Comparison of ENCODE assay signal across 8 mouse cellular contexts in genomic region chr12:108179246-108179320, GRCm38 (mm10). TPM values are rescaled to one million over a fixed set of nuclear protein-coding genes. Genes with fewer than 3 reads are reported as not detected.
DNase-seq lines count a peak whose midpoint lies in the region; ATAC-seq lines count a peak whose summit lies in the region.

Gene Setd3, minus strand, starts transcription at chr12:108179314.

- intact Hi-C loops in left cerebral cortex, postnatal 4 days (cut with DNase I): no loop called here

- no peak for DNase-seq in lung, postnatal 36 days
- no peak for DNase-seq in embryonic facial prominence, embryonic 14.5 days (ENCODE audit: low spot score)
- DNase-seq in left cerebral cortex, postnatal 4 days: no peak
- no peak for DNase-seq in cerebellum, adult 11 months
- DNase-seq in right cerebral cortex, postnatal 14 days: no peak

- peaks cover 25% of the 10 kb centered on the region for H3K4me1 ChIP-seq in lung, embryonic 16.5 days (replicated peaks; ENCODE audit: control insufficient read depth, insufficient read depth, low read length)
- peaks cover 23% of the 10 kb centered on the region for H3K4me1 ChIP-seq in embryonic facial prominence, embryonic 14.5 days (ENCODE audit: control insufficient read depth, insufficient read depth, low read length)
- peaks cover 23% of the 10 kb centered on the region for H3K4me1 ChIP-seq in heart, embryonic 16.5 days (ENCODE audit: control insufficient read depth, insufficient read depth, low read length)
- H3K4me1 ChIP-seq in neural tube, embryonic 14.5 days (ENCODE audit: control insufficient read depth, insufficient read depth, low read length): peaks cover 17% of the 10 kb centered on the region

- no peaks in the 10 kb centered on the region for H3K9me3 ChIP-seq in lung, embryonic 16.5 days (ENCODE audit: control insufficient read depth, low read length)
- H3K9me3 ChIP-seq in embryonic facial prominence, embryonic 14.5 days (ENCODE audit: control insufficient read depth, low read length): no peaks in the 10 kb centered on the region
- no peaks in the 10 kb centered on the region for H3K9me3 ChIP-seq in heart, embryonic 16.5 days (replicated peaks; ENCODE audit: control insufficient read depth, low read length)
- no peaks in the 10 kb centered on the region for H3K9me3 ChIP-seq in neural tube, embryonic 14.5 days (ENCODE audit: control insufficient read depth, low read length)

- peak within 1 kb of the TSS; percentile 99 for H3K4me3 ChIP-seq in lung, embryonic 16.5 days (ENCODE audit: low read length)
- peak within 1 kb of the TSS; percentile 88 for H3K4me3 ChIP-seq in embryonic facial prominence, embryonic 14.5 days (ENCODE audit: low read depth, low read length)
- peak within 1 kb of the TSS; percentile 98 for H3K4me3 ChIP-seq in heart, embryonic 16.5 days (ENCODE audit: low read length)
- H3K4me3 ChIP-seq in neural tube, embryonic 14.5 days (ENCODE audit: low read depth, low read length): peak within 1 kb of the TSS; percentile 97

- peak within 1 kb of the TSS; percentile 95 for H3K27ac ChIP-seq in lung, embryonic 16.5 days (ENCODE audit: low read length)
- peak within 1 kb of the TSS; percentile 87 for H3K27ac ChIP-seq in embryonic facial prominence, embryonic 14.5 days (replicated peaks; ENCODE audit: low read depth, low read length)
- H3K27ac ChIP-seq in heart, embryonic 16.5 days (ENCODE audit: low read length): peak within 1 kb of the TSS; percentile 95
- H3K27ac ChIP-seq in neural tube, embryonic 14.5 days (ENCODE audit: low read depth, low read length): peak within 1 kb of the TSS; percentile 81

- no peak for ATAC-seq in lung, embryonic 16.5 days (ENCODE audit: low read depth)
- no peak for ATAC-seq in embryonic facial prominence, embryonic 14.5 days (ENCODE audit: low read depth)
- no peak for ATAC-seq in heart, embryonic 16.5 days (replicated peaks; ENCODE audit: extremely low read depth, insufficient read depth, low FRiP score)
- ATAC-seq in neural tube, embryonic 14.5 days (ENCODE audit: low read depth): no peak

- no peaks in the 10 kb centered on the region; the same call in 1 of the 2 replicates for H3K36me3 ChIP-seq in lung, embryonic 16.5 days (ENCODE audit: control insufficient read depth, insufficient read depth, low read length)
- H3K36me3 ChIP-seq in embryonic facial prominence, embryonic 14.5 days (ENCODE audit: control insufficient read depth, insufficient read depth, low read length): peaks cover 22% of the 10 kb centered on the region; the same call in 1 of the 2 replicates
- H3K36me3 ChIP-seq in heart, embryonic 16.5 days (ENCODE audit: control insufficient read depth, insufficient read depth): peaks cover 7% of the 10 kb centered on the region; the same call in 1 of the 2 replicates
- peaks cover 6% of the 10 kb centered on the region; the same call in 1 of the 2 replicates for H3K36me3 ChIP-seq in neural tube, embryonic 14.5 days (ENCODE audit: control insufficient read depth, insufficient read depth, low read length)

- no peaks in the 10 kb centered on the region for H3K27me3 ChIP-seq in lung, embryonic 16.5 days (ENCODE audit: control insufficient read depth, insufficient read depth, low read depth, low read length)
- H3K27me3 ChIP-seq in embryonic facial prominence, embryonic 14.5 days (replicated peaks; ENCODE audit: control insufficient read depth, insufficient read depth, low read length): no peaks in the 10 kb centered on the region
- H3K27me3 ChIP-seq in heart, embryonic 16.5 days (ENCODE audit: control insufficient read depth, insufficient read depth, low read length): no peaks in the 10 kb centered on the region
- H3K27me3 ChIP-seq in neural tube, embryonic 14.5 days (ENCODE audit: control insufficient read depth, insufficient read depth, low read length): 0 out of 2 replicates have a peak, but pooled peaks cover 3% of the 10 kb centered on the region

- WGBS in lung, embryonic 16.5 days: 0% methylated on average over 7 of the region's 9 CpGs
- no CpG with 5 or more reads among the region's 9 CpGs for WGBS in embryonic facial prominence, embryonic 14.5 days
- 0% methylated on average over 9 of the region's 9 CpGs for WGBS in heart, embryonic 16.5 days
- 0% methylated on average over 6 of the region's 9 CpGs for whole genome bisulfite sequencing in neural tube, embryonic 14.5 days

- peak within 1 kb of the TSS; percentile 99 for H3K9ac ChIP-seq in lung, embryonic 16.5 days (ENCODE audit: low read length)
- peak within 1 kb of the TSS; percentile 87 for H3K9ac ChIP-seq in embryonic facial prominence, embryonic 14.5 days (ENCODE audit: low read depth, low read length)
- H3K9ac ChIP-seq in heart, embryonic 16.5 days (ENCODE audit: low read length): peak within 1 kb of the TSS; percentile 99
- H3K9ac ChIP-seq in neural tube, embryonic 14.5 days (replicated peaks; ENCODE audit: low read depth, low read length): peak within 1 kb of the TSS; percentile 91

- H3K4me2 ChIP-seq in lung, embryonic 16.5 days (ENCODE audit: low read depth, low read length): peak within 1 kb of the TSS; percentile 91
- H3K4me2 ChIP-seq in embryonic facial prominence, embryonic 14.5 days (ENCODE audit: low read depth, low read length): peak within 1 kb of the TSS; percentile 85
- H3K4me2 ChIP-seq in heart, embryonic 16.5 days (ENCODE audit: low read depth, low read length): peak within 1 kb of the TSS; percentile 78
- peak within 1 kb of the TSS; percentile 90 for H3K4me2 ChIP-seq in neural tube, embryonic 14.5 days (ENCODE audit: low read depth, low read length)

RNA-seq across cellular contexts. Expression of gene Setd3, which starts in this region (rescaled TPM):
- polyA plus RNA-seq in lung, embryonic 16.5 days (2015; fragmentation: Nextera tagmentation; extraction: Ambion mirVana): 85.0 and 88.8 TPM in 2 replicates
- 74.3 and 79.8 TPM in 2 replicates for polyA plus RNA-seq in embryonic facial prominence, embryonic 14.5 days (2014; fragmentation: Nextera tagmentation; extraction: Ambion mirVana)
- polyA plus RNA-seq in heart, embryonic 16.5 days (2015; fragmentation: Nextera tagmentation; extraction: Ambion mirVana): 75.8 and 75.9 TPM in 2 replicates
- 100 to 1,000 TPM; 122 to 123 TPM for total RNA-seq in left cerebral cortex, postnatal 4 days (2021)
- 90.6 and 91.9 TPM in 2 replicates for polyA plus RNA-seq in neural tube, embryonic 14.5 days (2014; fragmentation: Nextera tagmentation; extraction: Ambion mirVana)
